ENCODE assay signal across 9 mouse cellular contexts in the genomic region with DNA sequence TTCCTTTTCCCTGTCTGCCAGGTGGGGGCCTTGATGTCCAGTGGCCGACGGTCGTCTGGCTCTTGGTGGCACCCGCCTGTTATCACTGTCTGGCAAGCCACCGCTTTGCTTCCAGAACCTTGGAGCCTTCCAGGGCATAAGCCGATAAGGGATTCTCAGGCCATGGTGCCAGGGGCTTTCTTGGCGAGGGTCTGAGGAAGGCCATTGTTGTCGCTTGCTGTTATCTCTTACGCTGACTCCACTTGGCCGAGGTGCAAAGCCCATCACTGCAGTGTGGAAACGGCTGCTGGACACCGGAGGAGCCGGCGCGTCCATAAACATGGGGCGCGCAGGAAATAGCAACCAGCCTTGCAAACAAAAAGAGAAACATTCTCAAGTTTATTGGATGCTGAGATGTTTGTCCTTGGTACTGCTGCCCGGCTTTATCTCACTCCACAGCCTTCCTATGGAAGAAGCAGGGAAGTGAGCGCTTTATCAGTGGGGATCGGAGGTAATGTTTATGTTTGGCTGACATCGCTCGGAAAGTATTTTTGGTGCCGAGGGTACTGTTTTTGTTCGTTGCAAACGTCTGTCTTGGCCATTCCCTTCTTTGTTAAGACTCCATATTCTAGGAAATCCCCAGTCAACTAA. TPM values are rescaled to one million over a fixed set of nuclear protein-coding genes. Genes with fewer than 3 reads are reported as not detected.
DNase-seq lines count a peak whose midpoint lies in the region; ATAC-seq and TF ChIP-seq lines count a peak whose summit lies in the region.
"Had no signal": no experiment of that assay in that cellular context is flagged by ENCODE, and none has a peak within 500 bp of the region (broad histone marks: within the 10 kb centered on the region; RNA-seq: fewer than 3 reads in every experiment).

No protein-coding gene starts in this region.

- no peak for DNase-seq in neural tube, embryonic 10.5 days (ENCODE audit: extremely low spot score, low spot score)
- DNase-seq in liver, embryonic 14.5 days (ENCODE audit: low read depth in 3 of 3, low spot score in 3 of 3) = no peak
- DNase-seq in spleen, postnatal 4 days (ENCODE audit: low spot score in 2 of 2) = no peak
- DNase-seq in hindbrain, embryonic 11.5 days (ENCODE audit: low spot score) = no peak
- DNase-seq in forebrain, embryonic 10.5 days (ENCODE audit: extremely low spot score, low spot score) = no peak

- no peak for TF ChIP-seq CTCF in liver, embryonic 14.5 days (IDR thresholded peaks at IDR 0.05; ENCODE audit: low read depth)

- no peak for TF ChIP-seq EP300 in liver, embryonic 14.5 days (IDR thresholded peaks at IDR 0.05; ENCODE audit: low read depth)

- no peaks in the 10 kb centered on the region for H3K27me3 ChIP-seq in neural tube, embryonic 12.5 days (replicated peaks)
- 0 out of 2 replicates have a peak, but pooled peaks cover 2% of the 10 kb centered on the region for H3K27me3 ChIP-seq in heart, embryonic 16.5 days (ENCODE audit: control insufficient read depth, insufficient read depth, low read length)
- H3K27me3 ChIP-seq in liver, embryonic 14.5 days (ENCODE audit: control insufficient read depth, insufficient read depth, low read length) = peaks cover 2% of the 10 kb centered on the region; the same call in 1 of the 2 replicates
- no peaks in the 10 kb centered on the region for H3K27me3 ChIP-seq in stomach, embryonic 14.5 days (ENCODE audit: control insufficient read depth, insufficient read depth, low read length)
- H3K27me3 ChIP-seq in hindbrain, embryonic 11.5 days (ENCODE audit: control insufficient read depth, insufficient read depth, low read length) = no peaks in the 10 kb centered on the region
- no peaks in the 10 kb centered on the region for H3K27me3 ChIP-seq in forebrain, embryonic 10.5 days (ENCODE audit: poor library complexity, severe bottlenecking)
- H3K27me3 ChIP-seq: embryonic facial prominence, embryonic 13.5 days had no signal

- no peak overlapping the region for H3K4me3 ChIP-seq in neural tube, embryonic 12.5 days
- H3K4me3 ChIP-seq in heart, embryonic 16.5 days (ENCODE audit: low read length) = peak overlapping the region; percentile 48
- H3K4me3 ChIP-seq in liver, embryonic 14.5 days (ENCODE audit: insufficient read depth in 1 of 2, low read depth in 2 of 2, low read length in 2 of 2) = peak overlapping the region; percentile 34 to 35
- H3K4me3 ChIP-seq in stomach, embryonic 14.5 days (ENCODE audit: low read depth, low read length) = no peak overlapping the region
- H3K4me3 ChIP-seq in hindbrain, embryonic 11.5 days (ENCODE audit: low read depth, low read length) = no peak overlapping the region
- no peak overlapping the region for H3K4me3 ChIP-seq in forebrain, embryonic 10.5 days
- H3K4me3 ChIP-seq: embryonic facial prominence, embryonic 13.5 days had no signal

- no peaks in the 10 kb centered on the region for H3K4me1 ChIP-seq in neural tube, embryonic 12.5 days
- H3K4me1 ChIP-seq in heart, embryonic 16.5 days (ENCODE audit: control insufficient read depth, insufficient read depth, low read length) = peaks cover 7% of the 10 kb centered on the region; the same call in 1 of the 2 replicates
- H3K4me1 ChIP-seq in liver, embryonic 14.5 days (replicated peaks; ENCODE audit: control insufficient read depth in 2 of 2, insufficient read depth in 2 of 2, low read length in 1 of 2) = peaks cover 0 to 4% of the 10 kb centered on the region in 2 experiments; a peak in 2 of 4 replicates
- no peaks in the 10 kb centered on the region for H3K4me1 ChIP-seq in stomach, embryonic 14.5 days (ENCODE audit: control insufficient read depth, insufficient read depth, low read length)
- no peaks in the 10 kb centered on the region for H3K4me1 ChIP-seq in hindbrain, embryonic 11.5 days (replicated peaks; ENCODE audit: control insufficient read depth, insufficient read depth, low read length)
- no peaks in the 10 kb centered on the region for H3K4me1 ChIP-seq in forebrain, embryonic 10.5 days

- no peak for ATAC-seq in neural tube, embryonic 12.5 days (ENCODE audit: low FRiP score, low read depth)
- ATAC-seq in heart, embryonic 16.5 days (replicated peaks; ENCODE audit: extremely low read depth, insufficient read depth, low FRiP score) = peak; percentile 76
- ATAC-seq in liver, embryonic 14.5 days (ENCODE audit: insufficient read depth) = no peak
- no peak for ATAC-seq in stomach, embryonic 14.5 days (ENCODE audit: insufficient number of reproducible peaks, insufficient read depth, low FRiP score, low read depth)
- no peak for ATAC-seq in hindbrain, embryonic 11.5 days (ENCODE audit: low FRiP score)

- 84% methylated on average over 25 of the region's 25 CpGs for WGBS in neural tube, embryonic 12.5 days
- 16% methylated on average over 25 of the region's 25 CpGs for WGBS in heart, embryonic 16.5 days
- 10% methylated on average over 25 of the region's 25 CpGs for WGBS in liver, embryonic 14.5 days (ENCODE audit: insufficient replicate concordance)
- 65% methylated on average over 25 of the region's 25 CpGs for WGBS in stomach, embryonic 14.5 days
- 82% methylated on average over 25 of the region's 25 CpGs for WGBS in hindbrain, embryonic 11.5 days
- WGBS in forebrain, embryonic 10.5 days = 90% methylated on average over 25 of the region's 25 CpGs

- no peaks in the 10 kb centered on the region for H3K9me3 ChIP-seq in neural tube, embryonic 12.5 days
- H3K9me3 ChIP-seq in heart, embryonic 16.5 days (replicated peaks; ENCODE audit: control insufficient read depth, low read length) = no peaks in the 10 kb centered on the region
- no peaks in the 10 kb centered on the region for H3K9me3 ChIP-seq in liver, embryonic 14.5 days (ENCODE audit: control insufficient read depth, low read length)
- no peaks in the 10 kb centered on the region for H3K9me3 ChIP-seq in stomach, embryonic 14.5 days (ENCODE audit: control insufficient read depth, low read depth, low read length)
- H3K9me3 ChIP-seq in hindbrain, embryonic 11.5 days (ENCODE audit: control insufficient read depth, low read length) = no peaks in the 10 kb centered on the region
- peaks cover 4% of the 10 kb centered on the region; the same call in 1 of the 2 replicates for H3K9me3 ChIP-seq in forebrain, embryonic 10.5 days
- H3K9me3 ChIP-seq: embryonic facial prominence, embryonic 13.5 days had no signal

- 0 out of 2 replicates have a peak overlapping the region, but pooled peaks have one; percentile 5 for H3K4me2 ChIP-seq in neural tube, embryonic 12.5 days (replicated peaks)
- H3K4me2 ChIP-seq in heart, embryonic 16.5 days (ENCODE audit: low read depth, low read length) = peak overlapping the region; percentile 69
- peak overlapping the region; percentile 62 for H3K4me2 ChIP-seq in liver, embryonic 14.5 days (ENCODE audit: low read depth)
- H3K4me2 ChIP-seq in stomach, embryonic 14.5 days (replicated peaks; ENCODE audit: low read depth, low read length) = 0 out of 2 replicates have a peak overlapping the region, but pooled peaks have one; percentile 10
- no peak overlapping the region for H3K4me2 ChIP-seq in hindbrain, embryonic 11.5 days (replicated peaks; ENCODE audit: low read depth, low read length)
- H3K4me2 ChIP-seq: embryonic facial prominence, embryonic 13.5 days had no signal

- no peaks in the 10 kb centered on the region for H3K36me3 ChIP-seq in neural tube, embryonic 12.5 days
- H3K36me3 ChIP-seq in heart, embryonic 16.5 days (ENCODE audit: control insufficient read depth, insufficient read depth) = no peaks in the 10 kb centered on the region
- H3K36me3 ChIP-seq in liver, embryonic 14.5 days (replicated peaks; ENCODE audit: control insufficient read depth, insufficient read depth, low read depth) = no peaks in the 10 kb centered on the region
- H3K36me3 ChIP-seq in stomach, embryonic 14.5 days (ENCODE audit: control insufficient read depth, insufficient read depth, low read length) = no peaks in the 10 kb centered on the region
- no peaks in the 10 kb centered on the region for H3K36me3 ChIP-seq in hindbrain, embryonic 11.5 days (ENCODE audit: control insufficient read depth, insufficient read depth, low read length)
- no peaks in the 10 kb centered on the region for H3K36me3 ChIP-seq in forebrain, embryonic 10.5 days (replicated peaks)
- H3K36me3 ChIP-seq: embryonic facial prominence, embryonic 13.5 days had no signal

- H3K27ac ChIP-seq in neural tube, embryonic 12.5 days = no peak overlapping the region
- H3K27ac ChIP-seq in heart, embryonic 16.5 days (ENCODE audit: low read length) = peak overlapping the region; percentile 47
- H3K27ac ChIP-seq in liver, embryonic 14.5 days = no peak overlapping the region
- no peak overlapping the region for H3K27ac ChIP-seq in stomach, embryonic 14.5 days (ENCODE audit: low read length)
- no peak overlapping the region for H3K27ac ChIP-seq in hindbrain, embryonic 11.5 days (ENCODE audit: low read depth, low read length)
- no peak overlapping the region for H3K27ac ChIP-seq in forebrain, embryonic 10.5 days
- H3K27ac ChIP-seq: embryonic facial prominence, embryonic 13.5 days had no signal

- no peak overlapping the region for H3K9ac ChIP-seq in neural tube, embryonic 12.5 days
- H3K9ac ChIP-seq in heart, embryonic 16.5 days (ENCODE audit: low read length) = 0 out of 2 replicates have a peak overlapping the region, but pooled peaks have one; percentile 24
- no peak overlapping the region for H3K9ac ChIP-seq in liver, embryonic 14.5 days (replicated peaks)
- H3K9ac ChIP-seq in stomach, embryonic 14.5 days (replicated peaks; ENCODE audit: low read depth, low read length) = no peak overlapping the region
- no peak overlapping the region for H3K9ac ChIP-seq in hindbrain, embryonic 11.5 days (ENCODE audit: low read depth, low read length)
- H3K9ac ChIP-seq: embryonic facial prominence, embryonic 13.5 days had no signal

RNA-seq across cellular contexts. Expression of gene Txndc5, which starts 51.5 kb away (rescaled TPM):
- 112 and 121 TPM in 2 replicates for polyA plus RNA-seq in neural tube, embryonic 12.5 days (2016; fragmentation: Nextera tagmentation; extraction: Ambion mirVana)
- polyA plus RNA-seq in heart, embryonic 16.5 days (2015; fragmentation: Nextera tagmentation; extraction: Ambion mirVana) = 164 TPM in 2 replicates
- 29.1 and 31.2 TPM in 2 replicates for polyA plus RNA-seq in liver, embryonic 14.5 days (2012; rRNA removed)
- 66.8 and 67.8 TPM in 2 replicates for polyA plus RNA-seq in liver, embryonic 14.5 days (2014; fragmentation: Nextera tagmentation; extraction: Ambion mirVana)
- polyA plus RNA-seq in stomach, embryonic 14.5 days (2014; fragmentation: Nextera tagmentation; extraction: Ambion mirVana) = 237 and 263 TPM in 2 replicates
- polyA plus RNA-seq in hindbrain, embryonic 11.5 days (2014; fragmentation: Nextera tagmentation; extraction: Ambion mirVana) = 118 and 138 TPM in 2 replicates
- polyA plus RNA-seq in forebrain, embryonic 10.5 days (2016; fragmentation: Nextera tagmentation; extraction: Ambion mirVana) = 144 and 153 TPM in 2 replicates

RNA-seq across cellular contexts. Expression of gene Bloc1s5, which starts 54.8 kb away (rescaled TPM):
- 24.1 and 25.6 TPM in 2 replicates for polyA plus RNA-seq in neural tube, embryonic 12.5 days (2016; fragmentation: Nextera tagmentation; extraction: Ambion mirVana)
- polyA plus RNA-seq in heart, embryonic 16.5 days (2015; fragmentation: Nextera tagmentation; extraction: Ambion mirVana) = 18.1 and 19.7 TPM in 2 replicates
- polyA plus RNA-seq in liver, embryonic 14.5 days (2012; rRNA removed) = 2.2 and 3.6 TPM in 2 replicates
- 10.4 and 12.2 TPM in 2 replicates for polyA plus RNA-seq in liver, embryonic 14.5 days (2014; fragmentation: Nextera tagmentation; extraction: Ambion mirVana)
- 16.1 and 17.7 TPM in 2 replicates for polyA plus RNA-seq in stomach, embryonic 14.5 days (2014; fragmentation: Nextera tagmentation; extraction: Ambion mirVana)
- polyA plus RNA-seq in hindbrain, embryonic 11.5 days (2014; fragmentation: Nextera tagmentation; extraction: Ambion mirVana) = 24.1 and 28.1 TPM in 2 replicates
- polyA plus RNA-seq in forebrain, embryonic 10.5 days (2016; fragmentation: Nextera tagmentation; extraction: Ambion mirVana) = 24.2 and 27.0 TPM in 2 replicates

Comparison
In these comparisons a context has a peak if more than half of its experiments do, and no peak if none do; other contexts are left out.
1. H3K4me3 ChIP-seq: peak in heart, embryonic 16.5 days (single experiment) and liver, embryonic 14.5 days (2 of 2); none in neural tube, embryonic 12.5 days (single experiment), stomach, embryonic 14.5 days (single experiment), hindbrain, embryonic 11.5 days (single experiment) and forebrain, embryonic 10.5 days (single experiment).